Mouse (Mus musculus): Measurements from ENCODE around the gene Srbd1. TPM values are rescaled to one million over a fixed set of nuclear protein-coding genes. Genes with fewer than 3 reads are reported as not detected.

Srbd1 gene
- polyA plus RNA-seq, 1 experiment from 2014 or later = 11.6 TPM

DNA sequence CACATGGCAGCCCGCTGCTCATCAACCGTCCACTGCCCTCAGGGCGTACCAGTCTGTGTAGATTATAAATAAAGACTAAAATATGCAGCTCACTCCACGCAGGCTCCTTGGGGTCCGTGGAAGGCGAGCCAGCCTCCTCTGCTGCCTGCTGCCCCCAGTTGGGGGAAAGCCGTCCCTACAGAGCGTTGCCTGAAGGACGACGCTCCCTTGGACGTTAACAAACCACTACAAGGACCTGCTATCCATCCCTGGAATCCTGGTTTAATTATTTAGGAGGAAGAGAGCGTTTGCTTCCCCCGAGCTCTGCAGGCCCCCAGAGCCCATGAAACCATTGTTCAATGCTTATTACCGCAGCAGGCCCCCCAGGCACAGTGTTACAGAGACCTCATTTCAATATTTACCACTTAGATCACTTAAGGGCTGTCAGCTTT is 201.4 kb downstream of the Srbd1 start:
- H3K27me3 ChIP-seq (ENCODE audit: control insufficient read depth, insufficient read depth, low read length) = no peaks in the 10 kb centered on the region; the same call in 1 of the 2 replicates
- WGBS = 56% methylated on average over 14 of the region's 14 CpGs

GRCm38 (mm10) chr17:85943071-85943470 is 201.9 kb downstream of the Srbd1 start:
- no peak for ATAC-seq (ENCODE audit: low FRiP score, low TSS enrichment)
- Histone ChIP-seq H3K36me3 (ENCODE audit: control insufficient read depth, insufficient read depth, low read length) (no peaks in the 10 kb centered on the region), H3K4me1 (ENCODE audit: control insufficient read depth, insufficient read depth, low read length) (no peaks in the 10 kb centered on the region), H3K9ac (ENCODE audit: low read depth, low read length) (no peak overlapping the region), H3K4me3 (ENCODE audit: low read length) (no peak overlapping the region), H3K9me3 (ENCODE audit: control insufficient read depth, low read length) (no peaks in the 10 kb centered on the region), H3K4me2 (replicated peaks; ENCODE audit: low read depth, low read length) (no peak overlapping the region), H3K27me3 (ENCODE audit: control insufficient read depth, insufficient read depth, low read length) (no peaks in the 10 kb centered on the region; the same call in 1 of the 2 replicates), H3K27ac (ENCODE audit: low read depth, low read length) (no peak overlapping the region)
- WGBS = 78% methylated on average over 5 of the region's 5 CpGs

More for the DNA sequence above, 201.4 kb downstream of the Srbd1 start:
- Histone ChIP-seq H3K4me3 (ENCODE audit: low read length) (no peak overlapping the region), H3K4me1 (ENCODE audit: control insufficient read depth, insufficient read depth, low read length) (no peaks in the 10 kb centered on the region), H3K4me2 (replicated peaks; ENCODE audit: low read depth, low read length) (no peak overlapping the region), H3K9ac (ENCODE audit: low read depth, low read length) (no peak overlapping the region), H3K9me3 (ENCODE audit: control insufficient read depth, low read length) (no peaks in the 10 kb centered on the region), H3K36me3 (ENCODE audit: control insufficient read depth, insufficient read depth, low read length) (no peaks in the 10 kb centered on the region), H3K27ac (ENCODE audit: low read depth, low read length) (no peak overlapping the region)
- ATAC-seq (ENCODE audit: low FRiP score, low TSS enrichment) = no peak

GRCm38 (mm10) chr17:85942123-85942522 is 202.9 kb downstream of the Srbd1 start:
- 0 out of 2 replicates have a peak, but pooled peaks have one; percentile 34 for ATAC-seq (ENCODE audit: low FRiP score, low TSS enrichment)
- H3K27me3 ChIP-seq (ENCODE audit: control insufficient read depth, insufficient read depth, low read length) = no peaks in the 10 kb centered on the region; the same call in 1 of the 2 replicates

GRCm38 (mm10) chr17:85941141-85941738 is 203.7 kb downstream of the Srbd1 start:
- Histone ChIP-seq H3K27ac (ENCODE audit: low read depth, low read length) (no peak overlapping the region; the same call in 1 of the 2 replicates), H3K27me3 (ENCODE audit: control insufficient read depth, insufficient read depth, low read length) (no peaks in the 10 kb centered on the region; the same call in 1 of the 2 replicates), H3K9ac (ENCODE audit: low read depth, low read length) (no peak overlapping the region), H3K4me1 (ENCODE audit: control insufficient read depth, insufficient read depth, low read length) (no peaks in the 10 kb centered on the region), H3K4me3 (ENCODE audit: low read length) (no peak overlapping the region), H3K9me3 (ENCODE audit: control insufficient read depth, low read length) (peaks cover 6% of the 10 kb centered on the region; the same call in 1 of the 2 replicates), H3K4me2 (replicated peaks; ENCODE audit: low read depth, low read length) (no peak overlapping the region), H3K36me3 (ENCODE audit: control insufficient read depth, insufficient read depth, low read length) (no peaks in the 10 kb centered on the region)
- peak; percentile 68 for ATAC-seq (ENCODE audit: low FRiP score, low TSS enrichment)
- 43% methylated on average over 8 of the region's 8 CpGs for WGBS

More at GRCm38 (mm10) chr17:85942123-85942522, 202.9 kb downstream of the Srbd1 start:
- Histone ChIP-seq H3K4me2 (replicated peaks; ENCODE audit: low read depth, low read length) (no peak overlapping the region), H3K9me3 (ENCODE audit: control insufficient read depth, low read length) (peaks cover 2% of the 10 kb centered on the region; the same call in 1 of the 2 replicates), H3K4me3 (ENCODE audit: low read length) (no peak overlapping the region), H3K36me3 (ENCODE audit: control insufficient read depth, insufficient read depth, low read length) (no peaks in the 10 kb centered on the region), H3K27ac (ENCODE audit: low read depth, low read length) (no peak overlapping the region), H3K4me1 (ENCODE audit: control insufficient read depth, insufficient read depth, low read length) (no peaks in the 10 kb centered on the region), H3K9ac (ENCODE audit: low read depth, low read length) (no peak overlapping the region)
- WGBS = 76% methylated on average over 5 of the region's 5 CpGs

DNA sequence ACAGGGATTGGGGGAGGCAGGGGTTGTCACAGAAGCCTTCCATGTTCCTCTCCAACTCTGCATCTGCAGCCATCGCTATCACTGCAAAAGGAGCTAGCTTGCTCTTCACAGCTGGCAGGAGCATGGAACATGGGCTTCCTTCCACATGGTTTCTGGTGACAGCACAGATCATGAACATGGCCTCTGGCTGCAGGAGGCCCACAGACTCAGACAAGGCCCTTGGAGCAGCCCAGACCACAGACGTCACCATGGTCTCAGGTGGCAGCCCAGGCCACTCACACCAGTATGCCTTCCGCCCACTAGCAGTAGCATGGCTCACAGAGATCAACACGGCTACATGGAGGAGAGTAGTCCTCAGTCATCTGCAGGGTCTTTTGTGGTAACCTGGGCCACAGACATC is 207.8 kb downstream of the Srbd1 start:
- Histone ChIP-seq H3K36me3 (ENCODE audit: control insufficient read depth, insufficient read depth, low read length) (no peaks in the 10 kb centered on the region), H3K4me3 (ENCODE audit: low read length) (no peak overlapping the region), H3K9me3 (ENCODE audit: control insufficient read depth, low read length) (peaks cover 6% of the 10 kb centered on the region; the same call in 1 of the 2 replicates), H3K4me2 (replicated peaks; ENCODE audit: low read depth, low read length) (no peak overlapping the region), H3K4me1 (ENCODE audit: control insufficient read depth, insufficient read depth, low read length) (no peaks in the 10 kb centered on the region), H3K27me3 (ENCODE audit: control insufficient read depth, insufficient read depth, low read length) (no peaks in the 10 kb centered on the region; the same call in 1 of the 2 replicates), H3K9ac (ENCODE audit: low read depth, low read length) (no peak overlapping the region), H3K27ac (ENCODE audit: low read depth, low read length) (no peak overlapping the region)
- ATAC-seq (ENCODE audit: low FRiP score, low TSS enrichment) = no peak
- 97% methylated on average over 4 of the region's 4 CpGs for WGBS

DNA sequence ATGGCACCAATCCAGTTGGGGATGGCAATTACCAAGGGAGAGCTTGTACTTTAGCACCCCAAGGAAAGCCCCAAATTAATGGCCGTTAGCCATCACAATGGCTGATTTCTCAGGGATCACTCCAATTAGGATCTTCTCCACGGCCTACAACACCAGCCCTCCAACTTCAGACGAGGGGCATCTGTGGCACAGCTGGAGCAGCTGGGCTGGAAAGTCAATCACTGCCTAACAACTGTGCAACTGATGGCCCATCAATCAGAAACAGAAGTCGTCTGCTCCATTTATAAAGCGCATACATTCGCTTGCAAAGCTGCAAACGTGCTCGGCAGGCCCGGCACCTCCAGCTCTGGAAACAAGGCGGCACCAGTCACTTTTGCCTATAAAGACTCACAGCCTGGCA is 209.7 kb downstream of the Srbd1 start:
- Histone ChIP-seq H3K9me3 (ENCODE audit: control insufficient read depth, low read length) (peaks cover 6% of the 10 kb centered on the region; the same call in 1 of the 2 replicates), H3K9ac (ENCODE audit: low read depth, low read length) (no peak overlapping the region), H3K36me3 (ENCODE audit: control insufficient read depth, insufficient read depth, low read length) (no peaks in the 10 kb centered on the region), H3K4me2 (replicated peaks; ENCODE audit: low read depth, low read length) (no peak overlapping the region), H3K27ac (ENCODE audit: low read depth, low read length) (no peak overlapping the region), H3K4me1 (ENCODE audit: control insufficient read depth, insufficient read depth, low read length) (no peaks in the 10 kb centered on the region), H3K27me3 (ENCODE audit: control insufficient read depth, insufficient read depth, low read length) (no peaks in the 10 kb centered on the region; the same call in 1 of the 2 replicates), H3K4me3 (ENCODE audit: low read length) (no peak overlapping the region)
- no peak for ATAC-seq (ENCODE audit: low FRiP score, low TSS enrichment)
- WGBS = 63% methylated on average over 10 of the region's 10 CpGs

Other genes starting within 250 kb of the Srbd1 start
- gene Prkce, start 22.6 kb upstream of the Srbd1 start, polyA plus RNA-seq (2014; fragmentation: Nextera tagmentation; extraction: Ambion mirVana) = 7.2 and 8.8 TPM in 2 replicates

Measured in kidney, embryonic 14.5 days (tissue).